Mouse (Mus musculus) lung, postnatal 0 days (tissue): ENCODE results near the gene Taldo1.

ENCODE experiments used
- CTCF ChIP-seq: IDR thresholded peaks from 2 replicates; pipeline ENCODE4 v1.5.1; 2016; ENCODE audit warnings: antibody characterized with exemption, mild to moderate bottlenecking
- EP300 ChIP-seq: IDR thresholded peaks from 2 replicates; pipeline ENCODE4 v1.6.1; 2016; ENCODE audit warnings: antibody characterized with exemption, mild to moderate bottlenecking, control low read depth

DNA sequence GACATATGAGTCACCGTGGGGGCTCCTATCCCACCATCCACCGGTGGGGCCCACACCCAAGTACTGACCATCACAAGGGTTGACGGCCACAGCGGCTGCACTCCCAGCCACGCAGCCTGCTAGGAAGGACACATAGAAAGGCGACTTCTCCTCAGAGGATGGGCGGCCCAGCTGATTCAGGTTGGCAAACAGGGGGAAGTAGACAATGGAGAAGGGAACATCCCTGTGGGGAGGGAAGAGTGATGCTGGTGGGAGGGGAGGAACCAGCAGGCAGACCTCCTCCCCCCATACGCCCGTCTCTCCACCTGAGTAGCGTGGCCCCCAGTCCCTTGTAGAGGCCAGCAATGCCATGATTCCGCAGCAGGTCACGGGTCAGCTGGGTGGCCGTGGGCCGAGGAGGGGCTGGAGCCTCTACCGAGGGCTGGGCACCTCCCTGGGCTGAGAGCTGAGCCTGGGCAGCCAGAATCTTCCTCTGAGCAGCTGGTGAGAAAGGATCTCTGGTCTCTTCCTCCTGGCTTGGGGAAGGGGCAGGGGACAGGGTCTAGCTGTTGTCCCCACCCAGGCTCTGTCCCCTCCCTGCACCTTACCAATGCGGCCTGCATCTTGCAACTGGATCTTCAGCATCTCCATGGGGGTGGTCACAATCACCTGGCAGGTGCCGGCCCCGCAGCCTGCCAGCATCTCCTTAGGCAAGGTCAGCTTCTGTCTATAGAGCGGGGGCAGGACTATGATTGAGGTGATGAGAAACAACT is 39.6 kb downstream of the Taldo1 start:
- TF ChIP-seq CTCF (no peak), EP300 (no peak)
